Mouse (Mus musculus): ENCODE results near the gene Elavl1.

GRCm38 (mm10) chr8:4360922-4361321, 35.7 kb upstream of the Elavl1 start:
- TF ChIP-seq CTCF (IDR thresholded peaks at IDR 0.05; ENCODE audit: extremely low read depth, insufficient read length, insufficient replicate concordance, low read depth, low read length) = no peak
- TF ChIP-seq POLR2A (IDR thresholded peaks at IDR 0.05; ENCODE audit: low read depth, low read length) = no peak

Measured in small intestine, adult 2 months (tissue).